Mouse (Mus musculus) liver, embryonic 14.5 days (tissue): ENCODE results near the gene Col4a1. TPM values are rescaled to one million over a fixed set of nuclear protein-coding genes. Genes with fewer than 3 reads are reported as not detected.

Experiments
- ATAC-seq: fragments of 200-750 bp; cut with Nextera tagmentation; 2 replicates; pipeline ENCODE4 v1.8.0; 2017; ENCODE audit warnings: moderate number of reproducible peaks, mild to moderate bottlenecking, moderate library complexity; ENCODE audit not compliant: insufficient read depth
- DNase-seq, 3 experiments: peaks; one replicate each; pipeline ENCODE4 v3.0.0-alpha.2; 2012 to 2013; ENCODE audit warnings: low read depth in 3 of 3, low spot score in 3 of 3
- H3K27ac ChIP-seq: fragments of 300-500 bp; sonication (generic); 2 replicates; pipeline ENCODE4 v1.5.1; 2014; ENCODE audit warnings: moderate library complexity, mild to moderate bottlenecking, control low read depth, inconsistent platforms
- H3K27me3 ChIP-seq: fragments of 300-500 bp; sonication (generic); 2 replicates; pipeline ENCODE4 v1.6.1; 2014; ENCODE audit warnings: mild to moderate bottlenecking, low read length, moderate library complexity; ENCODE audit not compliant: control insufficient read depth, insufficient read depth
- H3K36me3 ChIP-seq: fragments of 300-500 bp; sonication (generic); replicated peaks from 2 replicates; pipeline ENCODE4 v1.6.1; 2014; ENCODE audit warnings: low read depth; ENCODE audit not compliant: control insufficient read depth, insufficient read depth
- H3K4me1 ChIP-seq, 2 experiments: fragments of 200-500 bp in 1 of 2; fragments of 300-500 bp in 1 of 2; sonication (generic) in 1 of 2; replicated peaks; 2 replicates each; pipeline ENCODE4 v1.6.1; 2012 to 2014; ENCODE audit warnings: antibody characterized with exemption in 1 of 2, inconsistent platforms in 1 of 2, low read length in 1 of 2; ENCODE audit not compliant: control insufficient read depth in 2 of 2, insufficient read depth in 2 of 2
- H3K4me2 ChIP-seq: fragments of 300-500 bp; sonication (generic); 2 replicates; pipeline ENCODE4 v1.6.1; 2014; ENCODE audit warnings: low read depth, mild to moderate bottlenecking, control low read depth, moderate library complexity
- H3K4me3 ChIP-seq, 2 experiments: fragments of 200-500 bp in 1 of 2; fragments of 300-500 bp in 1 of 2; sonication (generic) in 1 of 2; 2 replicates each; pipeline ENCODE4 v1.5.1; 2012 to 2014; ENCODE audit warnings: low read depth in 2 of 2, low read length in 2 of 2, mild to moderate bottlenecking in 2 of 2, control low read depth in 1 of 2, inconsistent platforms in 1 of 2, moderate library complexity in 1 of 2; ENCODE audit not compliant: insufficient read depth in 1 of 2
- H3K9ac ChIP-seq: fragments of 300-500 bp; sonication (generic); replicated peaks from 2 replicates; pipeline ENCODE4 v1.6.1; 2014; ENCODE audit warnings: mild to moderate bottlenecking, control low read depth, moderate library complexity
- H3K9me3 ChIP-seq: fragments of 300-500 bp; sonication (generic); 2 replicates; pipeline ENCODE4 v1.6.1; 2016; ENCODE audit warnings: low read length, mixed read lengths; ENCODE audit not compliant: control insufficient read depth
- CTCF ChIP-seq: IDR thresholded peaks from 2 replicates; pipeline ENCODE4 v1.5.1; 2016; ENCODE audit warnings: antibody characterized with exemption, low read depth, control low read depth
- EP300 ChIP-seq: IDR thresholded peaks from 2 replicates; pipeline ENCODE4 v1.6.1; 2016; ENCODE audit warnings: antibody characterized with exemption, low read depth
- WGBS: fragments of 180-500 bp; shearing (Covaris S2); extraction: QIAGEN DNeasy Blood & Tissue Kit; methylation state at CpG from one replicate; pipeline ENCODE4 v1.1.7; 2014; ENCODE audit not compliant: insufficient replicate concordance; 5-methylcytosine and 5-hydroxymethylcytosine counted together
- polyA plus RNA-seq, 2 experiments: library from polyadenylated mRNA; depleted of rRNA in 1 of 2; stranded (reverse) in 1 of 2; unstranded in 1 of 2; fragments of >200 nt; fragmentation: Nextera tagmentation in 1 of 2; extraction: Ambion mirVana in 1 of 2; gene quantifications; 2 replicates each; pipeline versions ENCODE4 v1.2.1 to v1.2.3; 2012 to 2014

Col4a1 gene
- polyA plus RNA-seq, 2 experiments: 13.5 to 16.3 TPM

DNA sequence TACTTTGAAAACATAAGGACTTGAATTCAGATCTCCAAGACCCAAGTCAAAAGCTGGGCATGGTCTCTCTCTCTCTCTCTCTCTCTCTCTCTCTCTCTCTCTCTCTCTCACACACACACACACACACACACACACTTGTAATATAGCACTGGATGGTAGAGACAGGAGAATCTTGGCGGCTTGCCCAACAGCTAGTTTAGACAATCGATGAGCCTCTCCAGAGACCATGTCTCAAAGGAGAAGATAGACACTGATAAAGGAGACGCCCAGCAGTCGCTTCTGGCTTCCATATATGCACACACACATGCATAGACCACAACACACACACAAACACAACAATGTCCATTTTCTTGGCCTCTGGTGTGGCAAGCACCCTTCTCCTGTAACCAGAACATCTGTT, 126.2 kb downstream of the Col4a1 start:
- Histone ChIP-seq H3K4me2 (no peak overlapping the region), H3K27ac (no peak overlapping the region), H3K9ac (no peak overlapping the region), H3K9me3 (no peaks in the 10 kb centered on the region), H3K27me3 (peaks cover 11% of the 10 kb centered on the region), H3K4me1 (no peaks in the 10 kb centered on the region), H3K4me3 (no peak overlapping the region), H3K36me3 (no peaks in the 10 kb centered on the region)
- ATAC-seq: no peak
- 47% methylated on average over 4 of the region's 4 CpGs for WGBS
- TF ChIP-seq EP300 (no peak), CTCF (no peak)
- DNase-seq: no peak

DNA sequence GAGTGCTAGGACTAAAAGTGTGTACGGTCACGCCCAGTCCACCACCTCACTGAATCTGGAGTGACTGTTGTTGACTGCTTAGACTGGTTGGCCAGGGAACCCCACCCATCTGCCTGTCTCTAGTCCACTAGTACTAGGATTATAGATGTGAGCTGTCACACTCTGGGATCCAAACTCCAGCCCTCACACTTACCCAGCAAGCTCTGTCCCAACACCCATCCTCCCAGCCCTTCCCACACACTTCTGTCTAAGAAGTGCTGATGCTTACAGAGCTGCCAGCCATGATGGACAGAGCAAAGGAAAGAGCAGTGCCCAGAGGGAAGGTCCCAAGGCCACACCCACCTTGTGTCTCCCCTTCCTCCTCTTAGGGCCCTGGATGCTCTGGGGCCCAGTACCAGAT, 127.0 kb downstream of the Col4a1 start:
- Histone ChIP-seq H3K4me3 (no peak overlapping the region), H3K9ac (no peak overlapping the region), H3K9me3 (no peaks in the 10 kb centered on the region), H3K36me3 (no peaks in the 10 kb centered on the region), H3K27me3 (peaks cover 11% of the 10 kb centered on the region), H3K4me1 (no peaks in the 10 kb centered on the region), H3K27ac (no peak overlapping the region), H3K4me2 (no peak overlapping the region)
- WGBS: 54% methylated on average over 2 of the region's 2 CpGs
- no peak for TF ChIP-seq CTCF
- no peak for TF ChIP-seq EP300
- ATAC-seq (no peak), DNase-seq (no peak)

DNA sequence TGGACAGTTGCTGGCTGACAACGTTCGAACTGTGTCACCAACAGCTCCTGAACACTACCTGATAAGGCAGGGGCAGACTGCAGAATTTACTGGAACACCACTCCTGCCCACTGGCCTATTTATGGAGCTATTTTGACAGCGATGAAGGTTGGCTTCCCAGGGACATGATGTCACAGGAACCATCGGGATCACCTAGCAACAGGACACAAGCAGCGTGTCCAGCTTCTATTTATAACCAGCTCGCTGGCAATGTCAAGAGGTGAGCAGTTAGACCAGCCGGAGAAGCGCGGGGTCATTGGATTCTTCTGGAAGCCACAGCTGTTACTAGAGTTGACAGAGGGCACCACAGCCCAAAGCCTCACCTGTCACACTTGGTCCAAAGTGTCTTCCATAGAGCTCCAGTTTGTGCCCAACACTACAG, 129.0 kb downstream of the Col4a1 start:
- DNase-seq: no peak
- H3K27me3 ChIP-seq: peaks cover 11% of the 10 kb centered on the region
- H3K4me2 ChIP-seq: no peak overlapping the region
- H3K27ac ChIP-seq: no peak overlapping the region
- TF ChIP-seq CTCF (no peak), EP300 (no peak)
- no peaks in the 10 kb centered on the region for H3K9me3 ChIP-seq
- no peak overlapping the region for H3K9ac ChIP-seq
- no peaks in the 10 kb centered on the region for H3K36me3 ChIP-seq
- ATAC-seq: no peak
- WGBS: 38% methylated on average over 9 of the region's 9 CpGs
- no peak overlapping the region for H3K4me3 ChIP-seq
- H3K4me1 ChIP-seq: no peaks in the 10 kb centered on the region; a peak in 1 of 4 replicates

DNA sequence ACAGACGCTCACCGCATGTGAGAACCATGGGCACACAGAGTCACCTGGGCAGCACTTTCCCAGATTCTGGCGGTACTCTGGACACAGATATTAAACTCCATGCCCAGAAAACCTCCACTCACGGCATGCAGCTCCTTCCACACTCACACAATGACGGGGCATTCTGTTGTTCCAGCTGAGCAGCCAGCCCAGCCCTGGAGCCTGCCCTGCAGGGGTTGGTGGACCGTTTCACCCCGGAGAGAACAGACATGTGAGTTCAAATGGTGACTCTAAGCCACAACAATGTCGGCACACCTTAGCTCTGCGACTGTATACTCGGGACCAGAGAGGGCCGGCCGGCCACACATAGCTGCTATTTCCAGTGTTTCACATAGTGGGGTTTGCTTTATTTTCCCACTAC, 130.0 kb downstream of the Col4a1 start:
- no peak for ATAC-seq
- Histone ChIP-seq H3K27me3 (peaks cover 1% of the 10 kb centered on the region; the same call in 1 of the 2 replicates), H3K9ac (no peak overlapping the region), H3K36me3 (no peaks in the 10 kb centered on the region), H3K27ac (no peak overlapping the region), H3K4me3 (no peak overlapping the region), H3K4me1 (no peaks in the 10 kb centered on the region; a peak in 1 of 4 replicates), H3K9me3 (no peaks in the 10 kb centered on the region), H3K4me2 (no peak overlapping the region)
- DNase-seq: no peak
- TF ChIP-seq EP300 (no peak), CTCF (no peak)
- 68% methylated on average over 12 of the region's 12 CpGs for WGBS

DNA sequence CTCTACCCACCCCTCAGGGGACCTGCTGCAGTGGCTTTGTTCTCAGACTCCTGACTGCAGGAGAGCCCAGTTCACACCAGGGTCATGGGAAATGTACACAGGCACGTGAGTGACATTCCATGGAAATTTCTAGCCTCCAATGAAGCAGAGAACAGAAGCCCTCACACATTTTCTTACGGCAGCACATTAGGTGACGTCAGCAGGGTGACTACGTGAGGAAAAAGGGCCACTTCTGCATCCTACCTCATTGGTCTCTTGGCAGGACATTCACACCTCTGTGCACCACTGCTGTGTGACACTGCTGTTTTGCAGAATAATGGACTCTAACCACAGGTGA, 130.5 kb downstream of the Col4a1 start:
- H3K9me3 ChIP-seq: no peaks in the 10 kb centered on the region
- no peak for TF ChIP-seq EP300
- no peak for TF ChIP-seq CTCF
- H3K4me1 ChIP-seq: no peaks in the 10 kb centered on the region; a peak in 1 of 4 replicates
- H3K4me2 ChIP-seq: no peak overlapping the region
- no peak overlapping the region for H3K9ac ChIP-seq
- no peak for DNase-seq
- WGBS: 60% methylated on average over 4 of the region's 4 CpGs
- no peak overlapping the region for H3K4me3 ChIP-seq
- H3K27me3 ChIP-seq: no peaks in the 10 kb centered on the region
- no peak for ATAC-seq
- no peak overlapping the region for H3K27ac ChIP-seq
- H3K36me3 ChIP-seq: no peaks in the 10 kb centered on the region
